In genomic region chr11:94992754-94993606, GRCm38 (mm10) we compare ENCODE assay signal across 8 mouse cellular contexts. TPM values are rescaled to one million over a fixed set of nuclear protein-coding genes. Genes with fewer than 3 reads are reported as not detected.
DNase-seq lines count a peak whose midpoint lies in the region; ATAC-seq and TF ChIP-seq lines count a peak whose summit lies in the region.

No protein-coding gene starts in this region.

- H3K9me3 ChIP-seq in forebrain, embryonic 12.5 days = no peaks in the 10 kb centered on the region
- no peaks in the 10 kb centered on the region for H3K9me3 ChIP-seq in hindbrain, embryonic 13.5 days
- no peaks in the 10 kb centered on the region for H3K9me3 ChIP-seq in midbrain, postnatal 0 days (ENCODE audit: low read length)

- TF ChIP-seq CTCF in midbrain, postnatal 0 days (IDR thresholded peaks at IDR 0.05) = no peak

- 1% methylated on average over 22 of the region's 22 CpGs for WGBS in forebrain, embryonic 12.5 days
- WGBS in hindbrain, embryonic 13.5 days = 1% methylated on average over 21 of the region's 22 CpGs
- WGBS in midbrain, postnatal 0 days = under 1% methylated on average over 22 of the region's 22 CpGs

- H3K4me1 ChIP-seq in forebrain, embryonic 12.5 days = peaks cover 77% of the 10 kb centered on the region
- H3K4me1 ChIP-seq in hindbrain, embryonic 13.5 days (replicated peaks) = peaks cover 84% of the 10 kb centered on the region
- peaks cover 42% of the 10 kb centered on the region for H3K4me1 ChIP-seq in midbrain, postnatal 0 days (ENCODE audit: insufficient read depth, low read length)

- H3K27ac ChIP-seq in forebrain, embryonic 12.5 days = peak overlapping the region; percentile 94
- H3K27ac ChIP-seq in hindbrain, embryonic 13.5 days = peak overlapping the region; percentile 97
- peak overlapping the region; percentile 32; the same call in 1 of the 2 replicates for H3K27ac ChIP-seq in midbrain, postnatal 0 days (ENCODE audit: low read depth, low read length)

- H3K4me3 ChIP-seq in forebrain, embryonic 12.5 days (replicated peaks) = peak overlapping the region; percentile 96
- H3K4me3 ChIP-seq in hindbrain, embryonic 13.5 days = peak overlapping the region; percentile 97
- H3K4me3 ChIP-seq in midbrain, postnatal 0 days (ENCODE audit: low read depth, low read length) = peak overlapping the region; percentile 94

- DNase-seq in heart, adult 11 months = peak; percentile 98
- DNase-seq in heart, postnatal 25 days (ENCODE audit: low spot score) = no peak
- DNase-seq in adipocyte (ENCODE audit: low spot score) (peak; percentile 74), liver (peak; percentile 82)
- peak; percentile 50 for DNase-seq in midbrain, postnatal 0 days (ENCODE audit: low spot score)
- peak; percentile 68 to 75 for DNase-seq in urinary bladder, postnatal 36 days (ENCODE audit: low spot score in 2 of 2)

- no peaks in the 10 kb centered on the region for H3K27me3 ChIP-seq in forebrain, embryonic 12.5 days
- H3K27me3 ChIP-seq in hindbrain, embryonic 13.5 days = no peaks in the 10 kb centered on the region
- no peaks in the 10 kb centered on the region for H3K27me3 ChIP-seq in midbrain, postnatal 0 days (ENCODE audit: insufficient read depth, low read length)

- H3K9ac ChIP-seq in forebrain, embryonic 12.5 days = peak overlapping the region; percentile 94
- peak overlapping the region; percentile 99 for H3K9ac ChIP-seq in hindbrain, embryonic 13.5 days
- peak overlapping the region; percentile 91 for H3K9ac ChIP-seq in midbrain, postnatal 0 days (replicated peaks; ENCODE audit: low read length, poor library complexity, severe bottlenecking)

- peaks cover 21% of the 10 kb centered on the region for H3K36me3 ChIP-seq in forebrain, embryonic 12.5 days (replicated peaks)
- peaks cover 21% of the 10 kb centered on the region for H3K36me3 ChIP-seq in hindbrain, embryonic 13.5 days
- peaks cover 19% of the 10 kb centered on the region for H3K36me3 ChIP-seq in midbrain, postnatal 0 days (ENCODE audit: insufficient read depth, low read length)

- ATAC-seq in forebrain, embryonic 12.5 days (ENCODE audit: low FRiP score) = no peak
- no peak for ATAC-seq in hindbrain, embryonic 13.5 days (ENCODE audit: low FRiP score)
- ATAC-seq in midbrain, postnatal 0 days (ENCODE audit: low FRiP score) = no peak

- peak overlapping the region; percentile 97 for H3K4me2 ChIP-seq in forebrain, embryonic 12.5 days
- peak overlapping the region; percentile 100 for H3K4me2 ChIP-seq in hindbrain, embryonic 13.5 days
- H3K4me2 ChIP-seq in midbrain, postnatal 0 days (ENCODE audit: low read depth, low read length, poor library complexity, severe bottlenecking) = peak overlapping the region; percentile 98

- intact Hi-C loops in heart, postnatal 25 days (cut with DNase I) = loop anchor here (2.0 kb wide), 1 partner anchor 14 kb away; no protein-coding TSS in a partner anchor

RNA-seq across cellular contexts. Expression of gene Ppp1r9b, which starts 2.1 kb away (rescaled TPM):
- total RNA-seq in heart, postnatal 25 days (2021) = 10 to 100 TPM; 45.5 to 52.6 TPM
- 16.6 and 17.7 TPM in 2 replicates for polyA plus RNA-seq in forebrain, embryonic 12.5 days (2016; fragmentation: Nextera tagmentation; extraction: Ambion mirVana)
- 16.9 and 17.3 TPM in 2 replicates for polyA plus RNA-seq in hindbrain, embryonic 13.5 days (2015; fragmentation: Nextera tagmentation; extraction: Ambion mirVana)
- total RNA-seq in midbrain, postnatal 0 days (2014; rRNA removed) = 179 and 217 TPM in 2 replicates
- 18.2 and 20.4 TPM in 2 replicates for polyA plus RNA-seq in midbrain, postnatal 0 days (2015; fragmentation: Nextera tagmentation; extraction: Ambion mirVana)

RNA-seq across cellular contexts. Expression of gene Samd14, which starts 16.7 kb away (rescaled TPM):
- total RNA-seq in heart, postnatal 25 days (2021) = 1 to 10 TPM; 1.2 to 1.5 TPM
- 80.5 and 86.7 TPM in 2 replicates for polyA plus RNA-seq in forebrain, embryonic 12.5 days (2016; fragmentation: Nextera tagmentation; extraction: Ambion mirVana)
- polyA plus RNA-seq in hindbrain, embryonic 13.5 days (2015; fragmentation: Nextera tagmentation; extraction: Ambion mirVana) = 132 and 142 TPM in 2 replicates
- total RNA-seq in midbrain, postnatal 0 days (2014; rRNA removed) = 221 and 243 TPM in 2 replicates
- polyA plus RNA-seq in midbrain, postnatal 0 days (2015; fragmentation: Nextera tagmentation; extraction: Ambion mirVana) = 158 and 161 TPM in 2 replicates

RNA-seq across cellular contexts. Expression of gene Sgca, which starts 16.9 kb away (rescaled TPM):
- 100 to 1,000 TPM; 142 to 163 TPM for total RNA-seq in heart, postnatal 25 days (2021)
- not detected in 2 replicates for polyA plus RNA-seq in forebrain, embryonic 12.5 days (2016; fragmentation: Nextera tagmentation; extraction: Ambion mirVana)
- polyA plus RNA-seq in hindbrain, embryonic 13.5 days (2015; fragmentation: Nextera tagmentation; extraction: Ambion mirVana) = 0.23 and 0.52 TPM in 2 replicates
- not detected in 2 replicates for total RNA-seq in midbrain, postnatal 0 days (2014; rRNA removed)
- 0.29 and 0.39 TPM in 2 replicates for polyA plus RNA-seq in midbrain, postnatal 0 days (2015; fragmentation: Nextera tagmentation; extraction: Ambion mirVana)

RNA-seq across cellular contexts. Expression of gene Hils1, which starts 25.6 kb away (rescaled TPM):
- total RNA-seq in heart, postnatal 25 days (2021) = not detected
- polyA plus RNA-seq in forebrain, embryonic 12.5 days (2016; fragmentation: Nextera tagmentation; extraction: Ambion mirVana) = not detected in 2 replicates
- polyA plus RNA-seq in hindbrain, embryonic 13.5 days (2015; fragmentation: Nextera tagmentation; extraction: Ambion mirVana) = not detected in 2 replicates
- not detected in 2 replicates for total RNA-seq in midbrain, postnatal 0 days (2014; rRNA removed)
- not detected in 2 replicates for polyA plus RNA-seq in midbrain, postnatal 0 days (2015; fragmentation: Nextera tagmentation; extraction: Ambion mirVana)

RNA-seq across cellular contexts. Expression of gene Pdk2, which starts 48.2 kb away (rescaled TPM):
- total RNA-seq in heart, postnatal 25 days (2021) = 100 to 1,000 TPM; 377 to 397 TPM
- 17.3 and 19.4 TPM in 2 replicates for polyA plus RNA-seq in forebrain, embryonic 12.5 days (2016; fragmentation: Nextera tagmentation; extraction: Ambion mirVana)
- polyA plus RNA-seq in hindbrain, embryonic 13.5 days (2015; fragmentation: Nextera tagmentation; extraction: Ambion mirVana) = 24.2 and 25.5 TPM in 2 replicates
- 14.1 and 18.1 TPM in 2 replicates for total RNA-seq in midbrain, postnatal 0 days (2014; rRNA removed)
- 30.8 and 32.7 TPM in 2 replicates for polyA plus RNA-seq in midbrain, postnatal 0 days (2015; fragmentation: Nextera tagmentation; extraction: Ambion mirVana)

Comparison
In these comparisons a context has a peak if more than half of its experiments do, and no peak if none do; other contexts are left out.
1. H3K27ac ChIP-seq: peak in every context shown above with its lines; median percentile 97 in hindbrain, embryonic 13.5 days; 94 in forebrain, embryonic 12.5 days; 32 in midbrain, postnatal 0 days.